Mouse (Mus musculus): ENCODE data around the gene Magi1.
"Not testable (repeated sequence)": the region's sequence is repeated elsewhere in the genome, so short reads cannot be mapped to it uniquely, and the experiment has no call there.

Gene Magi1

DNA sequence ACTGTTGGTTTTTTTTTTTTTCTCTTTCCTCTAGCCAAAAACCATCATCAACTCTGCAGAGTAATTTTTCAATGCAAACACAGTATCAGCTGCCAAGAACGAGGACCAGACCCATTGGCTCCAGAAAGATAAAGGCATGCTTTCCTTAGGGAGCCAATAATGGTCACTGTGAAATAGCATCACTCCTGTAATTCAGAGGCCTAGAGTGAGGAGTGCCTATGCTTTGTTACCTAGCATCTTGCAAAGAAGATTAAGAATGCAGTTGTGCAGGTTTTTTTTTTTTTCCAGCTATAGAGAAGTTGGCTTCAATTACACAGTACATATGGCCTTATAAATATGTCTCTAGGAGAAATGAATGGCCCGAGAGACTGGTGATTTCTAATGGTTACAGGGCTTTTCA lies 560.5 kb downstream of the Magi1 start:
- peak; percentile 35 for DNase-seq

DNA sequence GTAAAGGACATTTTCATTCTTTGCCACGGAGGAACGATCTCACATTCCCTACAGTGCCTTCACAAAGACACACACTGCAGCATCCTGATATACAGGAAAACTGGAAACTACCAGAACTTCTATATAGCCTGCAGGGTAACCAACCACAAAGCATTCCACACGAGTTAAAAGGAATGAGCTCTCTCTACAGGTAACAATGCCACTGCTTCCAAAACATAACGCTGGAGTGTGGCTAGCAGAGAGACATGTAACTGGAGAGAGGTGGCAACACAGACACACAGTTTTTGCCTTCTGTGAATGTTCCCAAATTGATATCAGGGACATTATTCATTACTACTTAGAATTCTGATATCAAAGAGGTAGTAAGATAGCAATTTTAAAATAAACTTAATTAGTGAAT lies 564.2 kb downstream of the Magi1 start:
- no peak for DNase-seq

DNA sequence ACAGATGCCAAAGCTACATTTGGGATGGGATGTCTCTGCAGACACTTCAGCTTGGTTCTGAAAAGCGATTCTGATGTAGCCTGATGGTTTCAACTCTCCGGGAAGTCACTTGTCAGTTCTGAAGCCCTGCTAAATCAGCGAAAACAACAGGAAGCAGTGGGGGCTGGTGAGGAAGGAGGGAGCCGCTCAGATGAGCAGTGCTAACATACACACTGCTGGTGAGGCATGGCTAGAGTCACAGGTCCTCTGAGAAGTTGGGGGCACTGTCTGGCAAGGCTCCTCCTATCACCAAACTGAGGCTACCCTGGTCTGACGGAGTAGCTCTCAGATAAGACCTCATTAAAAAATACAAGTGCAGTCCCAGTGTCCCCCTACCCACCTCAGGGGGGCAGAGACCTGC lies 565.3 kb downstream of the Magi1 start:
- DNase-seq: peak; percentile 90

DNA sequence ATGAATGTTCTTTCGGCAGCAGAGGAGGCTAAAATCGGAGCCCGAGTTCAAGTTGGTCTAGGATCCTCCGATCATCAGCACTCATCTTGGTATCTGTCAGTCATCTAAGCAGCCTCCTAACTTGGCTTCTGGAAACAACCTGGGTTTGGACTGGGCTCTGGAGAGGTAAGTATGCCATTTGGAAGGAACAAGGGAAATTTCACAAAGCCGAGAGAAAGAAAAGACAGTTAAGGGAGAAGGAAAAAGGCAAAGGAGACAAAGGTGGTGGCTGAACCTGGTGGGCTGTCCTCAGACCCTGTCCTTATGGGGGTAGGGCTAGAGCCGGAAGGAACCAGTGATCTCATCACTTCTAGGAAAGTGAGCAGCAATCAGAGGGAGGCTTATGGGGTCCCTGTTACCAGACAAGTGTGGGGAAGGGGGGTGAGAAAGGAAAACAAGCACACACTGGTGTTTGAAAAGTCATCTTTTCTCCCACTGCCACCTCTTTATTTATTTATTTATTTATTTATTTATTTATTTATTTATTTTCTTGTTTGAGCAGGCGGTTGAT lies 565.8 kb downstream of the Magi1 start:
- peak; percentile 61 for DNase-seq

DNA sequence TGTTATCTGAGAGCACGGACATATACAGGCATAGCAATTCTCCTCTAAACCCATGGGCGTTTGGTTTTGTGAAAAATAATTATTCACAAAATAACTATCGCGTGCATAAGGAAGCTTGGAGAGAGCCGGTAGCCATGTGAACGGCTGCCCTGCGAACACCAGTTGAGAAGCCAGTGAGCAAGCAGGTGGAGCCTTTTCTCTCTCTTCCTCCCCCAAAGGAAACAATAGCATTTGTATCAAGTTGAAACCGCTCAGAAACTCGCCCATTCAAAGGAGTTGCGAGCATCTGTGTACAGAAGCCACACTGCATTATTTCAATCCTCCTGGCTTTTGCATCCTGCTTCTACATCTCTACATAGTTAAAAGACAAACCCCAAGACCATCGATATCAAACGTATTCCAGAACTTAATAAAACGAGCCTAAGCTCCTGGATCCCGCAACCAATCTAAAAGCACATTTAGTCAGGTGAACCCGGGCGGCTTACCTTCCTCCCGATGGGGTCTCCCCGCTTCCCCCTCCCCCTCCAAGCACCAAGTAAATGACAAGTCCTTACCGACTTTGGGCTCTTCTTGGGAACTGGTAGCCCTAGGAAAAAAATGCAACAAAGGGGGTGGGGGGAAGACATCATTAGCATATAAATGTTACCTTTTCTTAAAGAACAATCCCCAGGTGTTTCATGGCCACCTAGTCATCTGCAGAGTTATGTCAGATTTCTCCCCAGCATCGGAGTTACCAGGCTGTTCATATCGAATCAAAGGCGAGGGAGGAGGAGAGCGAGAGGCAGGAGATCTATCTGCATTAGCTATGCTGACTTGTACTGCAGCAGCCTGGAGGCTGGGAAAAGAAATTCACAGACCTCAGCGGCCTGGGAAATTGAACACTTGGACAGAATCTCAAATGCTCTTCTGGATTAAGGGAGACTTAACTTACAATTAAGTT lies 566.8 kb downstream of the Magi1 start:
- peak; percentile 74 for DNase-seq

DNA sequence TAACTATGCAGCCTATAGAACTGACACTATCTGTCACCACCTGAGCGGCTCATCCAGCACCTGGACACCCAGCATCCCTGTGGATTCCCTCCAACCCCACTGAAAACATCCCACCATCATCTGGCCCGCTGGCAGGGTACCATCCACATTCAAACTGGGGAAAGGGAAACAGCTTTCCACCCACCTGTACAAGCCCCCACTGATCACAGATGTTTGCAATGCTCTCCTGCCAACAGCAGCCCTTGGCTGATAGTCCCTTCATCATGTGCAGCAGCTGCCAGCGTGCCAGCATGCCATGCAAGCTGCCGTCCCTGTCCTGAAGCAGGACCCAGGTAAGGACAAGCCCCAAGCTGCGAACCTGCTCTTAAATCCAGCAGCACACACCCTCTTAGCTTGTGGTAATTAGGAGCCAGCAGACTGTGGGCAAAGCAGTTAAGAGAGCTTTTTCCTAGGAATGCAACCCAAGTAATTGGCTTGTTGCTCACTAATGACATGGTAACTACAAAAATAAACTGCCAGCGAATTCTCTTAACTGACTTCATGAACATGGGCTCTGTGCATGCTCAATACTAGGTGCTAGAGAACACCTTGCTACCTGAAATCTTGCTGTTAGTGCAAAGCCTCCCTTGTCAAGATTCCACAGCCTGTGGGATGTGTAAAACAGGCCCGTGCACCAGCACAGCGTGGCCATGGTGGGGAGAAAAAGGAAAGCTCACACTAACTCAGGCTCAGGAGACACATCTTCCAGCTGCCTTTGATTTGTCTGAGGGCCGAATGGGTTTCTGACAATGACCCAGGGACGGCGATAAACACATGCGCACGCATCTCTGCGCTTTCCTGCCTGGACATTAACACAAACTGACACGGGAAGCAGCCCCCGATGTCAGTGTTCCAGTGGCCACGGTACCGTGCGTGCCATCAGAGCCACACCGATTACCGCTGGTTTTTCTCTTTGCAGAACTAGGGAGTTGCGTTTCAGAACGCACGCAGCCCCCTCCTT lies 568.2 kb downstream of the Magi1 start:
- DNase-seq: peak; percentile 86

DNA sequence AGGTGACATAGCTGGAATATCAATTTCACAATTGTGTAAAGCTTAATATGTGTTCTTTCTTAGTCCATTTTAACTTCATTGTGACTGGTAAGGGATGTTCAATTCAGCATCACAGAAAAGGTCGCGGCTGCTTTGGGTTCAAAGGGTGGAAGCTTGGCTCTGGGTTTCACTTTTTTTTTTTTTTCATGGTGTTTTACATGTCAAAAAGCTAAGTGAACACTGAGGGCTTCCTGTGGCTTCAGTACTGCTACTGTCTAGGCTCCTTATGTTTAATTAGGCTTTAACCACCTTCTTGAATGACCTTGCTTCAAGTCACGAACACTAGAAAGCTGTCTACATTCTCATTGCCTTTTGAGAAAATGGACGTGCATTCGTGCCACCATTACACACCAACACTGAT lies 579.4 kb downstream of the Magi1 start:
- no peak for DNase-seq

DNA sequence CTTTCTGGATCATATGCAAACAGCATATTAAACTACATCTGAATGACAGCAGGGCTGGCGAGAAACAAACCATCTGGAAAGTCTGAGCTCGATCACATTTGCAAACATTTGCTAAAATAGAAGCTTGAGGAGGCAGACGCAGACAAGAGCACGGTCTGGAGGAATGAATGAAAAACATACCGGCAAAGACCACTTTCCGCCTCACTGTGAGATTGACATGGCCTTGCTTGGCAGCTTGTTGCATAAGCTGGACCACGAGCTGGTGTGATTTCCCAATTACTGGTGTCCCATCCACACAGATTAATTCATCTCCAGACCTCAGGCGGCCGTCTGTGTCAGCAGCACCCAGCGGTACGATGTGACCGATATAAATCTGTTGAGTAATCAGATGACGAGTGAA lies 584.3 kb downstream of the Magi1 start:
- peak; percentile 80 for DNase-seq

DNA sequence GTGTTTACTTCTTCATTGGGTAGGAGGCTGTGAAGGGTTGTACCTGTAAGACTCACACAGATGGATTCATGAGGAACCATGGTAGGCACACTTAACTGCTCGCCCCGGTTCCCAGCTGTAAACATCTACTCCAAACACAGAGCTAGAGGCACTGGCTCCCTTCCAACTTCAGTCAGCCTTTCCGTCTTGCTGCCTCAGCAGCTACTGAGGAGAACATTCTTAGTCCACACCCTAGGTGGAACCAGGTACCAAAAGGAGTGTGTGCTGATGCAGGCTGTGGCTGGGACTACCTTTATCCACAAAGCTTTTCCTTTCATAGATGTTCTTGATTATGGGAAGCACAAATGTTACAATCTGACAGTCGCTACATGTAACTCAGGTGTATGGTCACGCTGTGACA lies 585.8 kb downstream of the Magi1 start:
- peak; percentile 62 for DNase-seq

DNA sequence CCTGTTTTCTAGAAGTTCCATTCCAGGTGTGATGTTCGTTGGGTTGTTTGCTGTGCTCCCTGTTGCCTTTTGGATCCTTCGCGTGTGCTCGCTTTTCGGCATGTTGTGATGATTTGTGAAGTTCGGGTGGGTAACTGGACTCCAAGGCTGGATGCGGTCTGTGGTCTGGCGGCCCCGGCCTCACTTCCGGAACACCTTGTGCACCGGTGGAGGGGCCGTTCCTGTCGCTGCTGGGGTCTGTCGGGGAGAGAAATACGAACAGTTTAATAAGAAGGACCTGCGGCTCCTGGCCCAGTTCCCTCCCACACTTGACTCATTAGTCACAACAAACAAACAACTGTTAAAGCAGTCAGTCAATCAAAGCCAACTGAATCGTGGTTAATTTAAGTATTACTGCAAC lies 605.0 kb downstream of the Magi1 start:
- no peak for DNase-seq

DNA sequence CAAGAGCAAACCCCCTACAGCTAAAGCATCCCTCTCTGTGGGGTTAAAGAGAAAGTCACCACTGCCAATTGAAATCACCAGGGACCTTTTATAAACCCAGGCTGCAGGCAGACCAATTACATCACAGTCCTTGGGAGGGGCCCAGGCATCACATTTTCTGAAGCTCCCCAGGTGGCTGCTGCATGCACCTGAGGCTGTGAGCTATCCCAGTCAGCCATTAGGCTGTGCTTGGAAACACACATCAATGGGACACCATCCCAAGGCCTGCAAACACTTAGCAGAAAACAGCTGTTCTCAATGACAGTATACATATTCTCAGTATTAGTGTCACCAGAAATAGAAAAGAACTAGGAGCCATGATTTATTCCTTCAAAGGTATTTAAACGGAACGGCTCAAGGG lies 617.0 kb downstream of the Magi1 start:
- DNase-seq: peak; percentile 80

DNA sequence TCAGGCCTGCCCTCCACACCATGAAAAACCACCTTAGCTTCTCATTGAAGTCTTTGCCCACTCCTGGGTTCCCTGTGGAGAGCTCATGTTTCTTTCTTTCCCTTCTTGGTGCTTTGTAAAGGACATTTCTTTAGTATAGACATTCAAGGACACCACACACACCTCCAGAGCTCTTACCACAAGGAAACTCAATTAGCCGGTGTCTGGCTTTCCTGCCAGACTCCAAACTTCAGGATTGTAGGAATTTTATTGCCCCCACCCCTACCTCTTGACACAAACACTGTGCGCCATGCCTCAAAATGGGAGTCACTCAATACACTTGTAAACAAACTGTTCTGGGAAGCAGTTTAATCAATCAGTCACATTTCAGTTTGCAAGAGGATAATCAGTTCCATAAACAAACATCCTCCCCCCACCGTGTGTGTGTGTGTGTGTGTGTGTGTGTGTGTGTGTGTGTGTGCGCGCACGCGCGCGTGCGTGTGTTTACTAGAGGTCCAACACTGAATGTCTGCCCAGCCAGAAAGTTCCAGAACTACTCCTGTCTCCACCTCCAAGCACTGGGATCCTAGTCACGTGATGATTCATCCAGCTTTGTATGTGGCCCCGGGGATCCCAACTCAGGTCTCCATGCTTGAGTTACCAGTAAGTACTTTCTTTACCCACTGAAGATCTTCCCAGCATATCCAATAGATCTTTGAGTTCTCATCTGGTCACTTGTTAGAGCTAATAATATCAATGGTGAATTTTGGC lies 618.5 kb downstream of the Magi1 start:
- DNase-seq: peak; percentile 79

DNA sequence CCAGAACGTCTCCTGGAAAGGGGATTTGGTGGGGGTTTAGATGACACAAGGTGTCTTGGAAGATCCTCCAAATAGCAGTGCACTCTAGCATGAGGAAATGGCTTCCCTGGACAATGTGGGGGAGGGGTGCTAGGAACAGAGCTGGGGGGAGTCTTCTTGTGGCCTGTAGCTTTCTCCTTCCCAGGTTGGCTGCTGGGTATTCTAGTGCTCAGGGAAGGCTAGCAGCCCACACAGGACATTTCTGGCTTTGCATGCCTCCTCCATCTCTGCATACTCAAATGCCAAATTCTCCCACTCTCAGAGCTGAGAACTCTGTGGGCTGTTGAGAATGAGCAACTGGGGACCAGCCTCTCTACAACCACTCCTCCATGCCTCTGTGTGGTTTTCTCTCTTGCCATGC lies 622.6 kb downstream of the Magi1 start:
- peak; percentile 73 for DNase-seq

DNA sequence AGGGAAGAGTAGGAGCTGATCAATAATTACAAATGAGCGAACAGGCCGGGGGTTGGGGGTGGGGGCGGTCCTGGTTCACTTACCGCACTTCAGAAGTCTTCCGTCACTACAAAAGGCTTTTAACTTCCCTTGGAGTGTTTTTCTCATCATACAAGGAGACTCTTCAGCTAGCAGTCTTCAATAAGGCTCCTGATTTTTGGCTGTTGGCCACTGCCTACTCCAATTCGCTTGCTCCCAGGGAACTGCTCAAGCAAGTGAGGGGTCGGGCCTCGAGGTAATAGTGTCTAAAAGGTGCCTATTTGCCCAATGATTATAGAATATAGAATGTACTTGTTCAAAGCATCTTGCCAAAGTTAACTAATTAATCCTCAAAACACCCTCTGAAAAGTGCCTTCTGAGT lies 624.2 kb downstream of the Magi1 start:
- DNase-seq: peak; percentile 17

DNA sequence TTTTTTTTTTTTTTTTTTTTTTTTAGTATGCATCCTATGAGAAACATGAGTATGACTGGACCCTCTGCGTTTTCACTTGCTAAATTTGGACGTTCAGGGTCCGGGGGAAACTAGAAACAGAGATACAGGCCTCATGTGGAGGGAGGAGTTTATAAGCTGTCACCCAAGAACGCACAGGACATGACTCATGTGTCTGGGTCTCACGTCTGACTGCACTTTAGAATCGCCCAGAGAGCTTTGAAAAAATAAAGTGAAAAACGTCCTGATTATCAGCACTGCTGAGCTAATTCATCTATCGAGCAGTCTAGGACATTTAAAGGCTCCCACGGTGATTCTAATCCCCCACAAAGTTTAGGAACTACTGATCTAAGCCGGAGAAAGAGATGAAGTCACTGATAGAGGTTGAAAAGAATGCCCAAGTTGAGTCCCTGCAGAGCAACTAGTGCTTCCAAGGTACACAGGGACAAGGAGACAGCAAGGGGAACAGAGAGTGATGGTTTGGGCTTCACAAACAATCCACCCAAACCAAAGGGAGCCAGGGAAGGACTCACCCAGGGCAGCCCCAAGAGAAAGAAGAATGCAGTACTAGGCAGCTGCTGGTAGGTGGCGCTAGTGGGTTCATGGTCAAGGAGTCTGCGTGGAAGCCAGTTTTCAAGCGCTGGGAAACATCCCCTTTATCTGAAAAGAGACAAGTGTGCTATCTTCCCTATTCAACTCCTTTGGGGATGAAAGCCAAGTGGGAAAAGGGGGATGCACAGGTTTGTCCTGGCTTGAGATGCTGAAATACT lies 626.3 kb downstream of the Magi1 start:
- peak; percentile 96 for DNase-seq

DNA sequence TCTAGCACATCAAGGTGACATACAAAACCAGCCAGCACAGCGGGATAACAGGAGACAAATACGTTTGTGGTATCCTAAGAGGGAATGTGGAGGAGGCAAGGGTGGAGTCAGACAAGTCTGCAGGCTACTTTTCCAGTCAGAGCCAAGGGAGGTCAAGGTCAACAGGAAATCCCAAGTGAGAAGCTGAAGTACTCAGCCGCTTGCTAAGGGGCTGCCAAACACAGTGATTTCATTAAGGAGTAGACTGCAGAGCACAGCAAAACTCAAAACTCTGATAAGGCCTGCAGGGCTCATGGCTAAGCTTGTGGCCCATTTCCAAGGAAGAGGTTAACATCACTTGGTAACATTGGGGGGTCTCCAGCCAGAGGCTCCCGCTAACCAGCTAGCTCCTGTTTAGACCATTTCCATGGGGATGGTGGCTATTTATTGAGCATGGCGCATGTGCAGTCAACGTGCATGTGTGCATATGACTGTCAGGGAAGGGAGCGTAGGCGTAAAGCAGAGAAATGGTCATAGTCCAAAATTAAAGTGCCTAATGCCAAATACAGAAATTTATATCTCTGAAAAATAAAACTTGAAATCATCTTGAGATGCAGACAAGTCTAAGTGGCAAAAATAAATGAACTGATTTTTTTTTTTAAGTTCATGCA lies 635.0 kb downstream of the Magi1 start:
- DNase-seq: peak; percentile 97

DNA sequence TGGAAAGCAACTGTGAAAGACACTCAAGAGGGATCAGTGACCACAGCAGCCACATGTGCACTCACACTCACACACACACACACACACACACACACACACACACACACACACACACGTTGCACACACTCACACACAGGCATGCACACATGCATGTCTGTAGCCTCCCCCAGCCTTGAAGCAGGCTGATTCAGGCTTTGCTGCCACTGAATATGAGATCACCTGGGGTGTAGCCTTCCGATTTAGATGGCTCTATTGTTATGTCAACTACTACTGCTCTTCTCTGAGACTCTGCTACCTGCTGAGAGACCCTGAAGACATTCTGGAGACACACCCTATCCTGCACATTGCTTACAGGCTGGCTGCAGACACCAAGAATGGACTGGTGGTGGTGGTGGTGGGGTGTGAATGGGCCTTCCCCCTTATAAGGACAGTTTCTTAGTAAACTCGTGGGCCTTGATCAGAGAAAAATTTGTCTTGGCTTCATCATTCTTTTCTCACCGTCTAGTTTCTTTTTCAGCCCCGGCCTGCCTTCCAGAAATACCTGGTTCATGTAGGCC lies 653.9 kb downstream of the Magi1 start:
- not testable (repeated sequence) for DNase-seq

DNA sequence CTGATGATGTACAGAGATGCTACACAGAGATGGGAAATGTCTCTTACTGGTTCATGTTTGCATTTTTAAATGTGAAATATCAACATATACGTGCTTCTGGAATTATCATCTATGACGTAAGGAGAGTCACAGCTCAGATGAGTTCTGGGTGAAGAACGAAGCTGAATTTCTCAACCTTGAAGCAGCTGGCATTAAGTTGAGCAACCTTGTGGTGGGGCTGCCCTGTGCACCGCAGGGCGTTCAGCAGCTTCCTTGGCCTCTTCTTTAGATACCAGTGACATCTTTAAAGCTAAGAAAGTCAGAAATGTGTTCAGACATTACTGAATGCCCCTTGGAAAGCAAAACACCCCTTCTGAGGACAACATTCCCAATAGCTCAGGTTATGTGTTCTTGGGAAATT lies 656.5 kb downstream of the Magi1 start:
- DNase-seq: no peak

Data from heart, adult 11 months (tissue).